ENCODE assay signal across 8 mouse cellular contexts in genomic region chr5:86191356-86191755, GRCm38 (mm10). TPM values are rescaled to one million over a fixed set of nuclear protein-coding genes. Genes with fewer than 3 reads are reported as not detected.
DNase-seq lines count a peak whose midpoint lies in the region; TF ChIP-seq lines count a peak whose summit lies in the region.

No protein-coding gene starts in this region.

- no peak overlapping the region for H3K27ac ChIP-seq in layer of hippocampus, adult 2 months

- H3K4me3 ChIP-seq in layer of hippocampus, adult 2 months: no peak overlapping the region

- peak; percentile 75 for TF ChIP-seq CTCF in layer of hippocampus, adult 2 months (conservative IDR thresholded peaks at IDR 0.05)

- DNase-seq in layer of hippocampus, adult 2 months (ENCODE audit: low spot score in 2 of 2): peak; percentile 25 to 30
- no peak for DNase-seq in layer of hippocampus, adult 9-10 months (ENCODE audit: low spot score)
- DNase-seq in MN1 (ENCODE audit: low spot score): peak; percentile 68
- DNase-seq in embryo, embryonic 11.5 days (ENCODE audit: low read depth, low spot score): peak; percentile 32
- peak; percentile 49 for DNase-seq in lung, postnatal 36 days
- no peak for DNase-seq in yolk sac, embryonic 10.5 days (ENCODE audit: low spot score)
- no peak for DNase-seq in right cerebral cortex, postnatal 36 days (ENCODE audit: low spot score in 2 of 2)
- no peak for DNase-seq in left cerebral cortex, adult 8-10 months (ENCODE audit: low spot score in 2 of 2)

RNA-seq across cellular contexts. Expression of gene Gnrhr, which starts 6.3 kb away (rescaled TPM):
- total RNA-seq in layer of hippocampus, adult 2 months (2021): not detected
- not detected for total RNA-seq in left cerebral cortex, adult 8-10 months (2022)

RNA-seq across cellular contexts. Expression of gene Uba6, which starts 18.8 kb away (rescaled TPM):
- 10 to 100 TPM; 19.1 to 20.8 TPM for total RNA-seq in layer of hippocampus, adult 2 months (2021)
- 10 to 100 TPM; 17.0 to 22.2 (median 18.2) TPM for total RNA-seq in left cerebral cortex, adult 8-10 months (2022)

Comparison
In these comparisons a context has a peak if more than half of its experiments do, and no peak if none do; other contexts are left out.
1. DNase-seq: peak in layer of hippocampus, adult 2 months (2 of 2), MN1 (single experiment), embryo, embryonic 11.5 days (single experiment) and lung, postnatal 36 days (single experiment); none in layer of hippocampus, adult 9-10 months (single experiment), yolk sac, embryonic 10.5 days (single experiment), right cerebral cortex, postnatal 36 days (0 of 2) and left cerebral cortex, adult 8-10 months (0 of 2).